Mouse (Mus musculus): Measurements from ENCODE around the gene Dnajc5g.
A peak's percentile ranks its signal among the peaks of the same experiment; 100 is the strongest.

Dnajc5g gene

GRCm38 (mm10) chr5:31108000-31108490 lies 2.0 kb downstream of the Dnajc5g start, which contains the start of gene Slc30a3:
Gene Slc30a3, minus strand, starts transcription at chr5:31108237.
- no peak for DNase-seq (ENCODE audit: low spot score)

DNA sequence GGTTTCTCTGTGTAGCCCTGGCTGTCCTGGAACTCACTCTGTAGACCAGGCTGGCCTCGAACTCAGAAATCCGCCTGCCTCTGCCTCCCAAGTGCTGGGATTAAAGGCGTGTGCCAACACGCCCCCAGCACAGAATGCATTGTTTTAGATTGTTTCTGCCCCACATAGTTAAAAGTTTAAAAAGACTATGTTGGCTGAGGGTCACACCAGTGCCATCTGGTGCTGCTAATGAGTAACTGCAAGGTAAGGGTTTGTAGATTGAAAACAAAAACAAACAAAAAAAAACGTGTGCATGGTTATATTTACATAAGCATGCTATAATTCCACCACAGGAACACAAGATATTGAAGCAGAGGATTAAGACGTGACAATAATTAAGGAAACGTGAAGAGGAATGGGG lies 4.7 kb downstream of the Dnajc5g start:
- peak; percentile 19 for DNase-seq (ENCODE audit: low spot score)

- no peak for DNase-seq (ENCODE audit: low spot score)
Observed at GRCm38 (mm10) chr5:31116354-31116753, 10.3 kb downstream of the Dnajc5g start, which contains the start of gene Trim54. Gene Trim54, plus strand, starts transcription at chr5:31116712.

- no peak for DNase-seq (ENCODE audit: low spot score)
Observed at GRCm38 (mm10) chr5:31116912-31117311, 10.8 kb downstream of the Dnajc5g start.

DNA sequence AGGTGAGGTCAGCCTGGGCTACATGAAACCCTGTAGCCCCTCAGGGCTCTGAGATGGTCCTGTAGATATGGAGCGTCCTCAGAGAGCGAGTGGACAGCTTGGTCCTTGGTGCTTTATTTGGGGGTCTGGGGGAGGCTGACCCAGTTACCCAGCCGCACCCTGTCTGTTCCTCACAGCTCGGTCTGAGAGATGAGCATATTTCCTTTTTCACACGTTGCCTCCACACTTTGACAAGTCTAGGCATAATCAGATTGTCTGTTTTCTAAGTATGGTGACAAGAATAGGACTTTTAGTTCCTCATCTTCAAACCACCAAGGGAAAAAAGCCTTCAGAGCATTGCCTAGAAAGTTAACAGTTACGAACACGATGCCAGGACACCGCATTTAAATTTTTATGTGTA lies 15.0 kb downstream of the Dnajc5g start:
- DNase-seq (ENCODE audit: low spot score): no peak

- DNase-seq (ENCODE audit: low spot score): peak; percentile 29
Observed at GRCm38 (mm10) chr5:31123481-31123880, 17.4 kb downstream of the Dnajc5g start.

DNA sequence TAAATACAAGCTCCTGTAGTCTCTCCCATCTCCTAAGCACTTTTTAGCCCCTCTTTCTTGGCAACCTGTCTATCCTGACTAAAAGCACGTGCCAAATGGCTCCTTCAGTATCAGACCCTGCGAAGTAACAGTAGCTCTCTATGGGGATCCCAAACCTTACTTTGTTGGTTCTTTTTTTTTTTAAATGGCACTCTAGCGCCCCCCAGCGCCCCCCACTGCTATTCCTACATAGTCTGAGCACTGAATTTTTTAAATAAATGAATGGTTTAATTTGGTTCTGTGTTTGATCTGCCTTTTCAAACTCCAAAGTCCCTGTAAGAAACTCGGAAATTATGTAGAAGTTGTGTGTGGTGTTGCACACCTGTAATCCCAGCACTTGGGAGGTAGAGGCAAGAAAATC lies 20.0 kb downstream of the Dnajc5g start:
- no peak for DNase-seq (ENCODE audit: low spot score)

- peak; percentile 14 for DNase-seq (ENCODE audit: low spot score)
Observed at GRCm38 (mm10) chr5:31136730-31137424, 30.8 kb downstream of the Dnajc5g start.

GRCm38 (mm10) chr5:31137658-31138057 lies 31.6 kb downstream of the Dnajc5g start:
- peak; percentile 19 for DNase-seq (ENCODE audit: low spot score)

GRCm38 (mm10) chr5:31138241-31138967 lies 32.3 kb downstream of the Dnajc5g start, which contains the start of gene Ucn:
Gene Ucn, minus strand, starts transcription at chr5:31138829.
- peak; percentile 26 for DNase-seq (ENCODE audit: low spot score)

DNA sequence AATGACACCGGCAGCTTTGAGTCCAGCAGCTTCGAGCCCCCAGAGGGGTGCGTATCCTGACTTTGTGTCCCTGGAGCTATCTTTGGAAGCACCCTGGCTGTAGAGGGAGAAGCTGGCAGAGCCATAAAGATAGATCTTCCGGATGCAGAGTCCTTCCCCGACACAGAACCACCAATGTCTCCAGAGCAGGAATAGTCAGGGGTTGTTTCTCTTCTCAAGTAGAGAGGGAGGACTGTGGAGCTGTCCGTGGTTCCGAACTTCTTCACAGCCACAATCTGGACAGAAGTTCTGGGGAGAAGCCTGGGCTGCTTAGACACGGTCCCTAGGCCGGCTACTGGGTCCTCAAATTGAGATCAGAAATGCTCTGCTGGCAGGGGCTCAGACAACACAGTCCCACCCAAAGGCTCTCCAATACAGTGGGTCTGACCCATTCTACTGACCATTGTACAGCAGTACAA lies 32.9 kb downstream of the Dnajc5g start:
- DNase-seq (ENCODE audit: low spot score): peak; percentile 59

DNA sequence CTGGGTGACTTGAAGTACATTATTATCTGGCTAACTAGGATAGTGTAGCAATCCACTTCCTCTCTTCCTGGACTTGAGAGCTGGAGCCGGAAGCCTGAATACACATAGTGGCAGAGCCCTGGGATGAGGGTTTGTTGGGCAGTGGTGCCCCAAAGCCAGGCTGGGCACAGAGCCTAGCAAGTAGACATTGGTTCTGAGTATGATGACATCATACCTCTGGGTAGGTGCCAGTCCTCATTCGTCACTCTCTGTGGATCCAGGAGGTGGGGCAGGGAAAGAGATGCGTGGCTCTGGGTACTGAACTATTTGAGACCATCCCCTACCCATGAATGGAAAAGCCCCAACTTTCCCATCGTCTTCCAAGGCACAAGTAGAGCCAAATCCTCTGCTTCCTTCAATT lies 43.7 kb downstream of the Dnajc5g start:
- no peak for DNase-seq (ENCODE audit: low spot score)

DNA sequence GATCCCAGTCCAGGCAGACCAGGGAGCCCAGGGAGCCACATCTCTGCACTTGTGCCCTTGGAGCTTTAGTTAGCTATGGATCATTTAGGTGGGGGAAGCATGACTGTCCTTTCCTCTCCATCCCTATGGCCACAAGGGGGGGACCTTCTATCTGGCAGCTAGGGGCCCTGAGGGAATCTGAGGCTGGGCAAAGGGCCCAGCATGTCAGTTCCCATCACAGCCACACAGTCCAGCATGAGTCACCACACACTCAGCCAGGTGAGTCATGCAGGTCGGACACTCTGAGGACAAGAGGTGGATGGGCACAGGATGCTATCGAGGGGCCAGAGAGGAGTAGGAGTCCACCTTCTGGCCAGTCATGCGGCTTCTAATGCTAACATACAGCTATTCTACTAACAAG lies 45.7 kb downstream of the Dnajc5g start:
- DNase-seq (ENCODE audit: low spot score): no peak

DNA sequence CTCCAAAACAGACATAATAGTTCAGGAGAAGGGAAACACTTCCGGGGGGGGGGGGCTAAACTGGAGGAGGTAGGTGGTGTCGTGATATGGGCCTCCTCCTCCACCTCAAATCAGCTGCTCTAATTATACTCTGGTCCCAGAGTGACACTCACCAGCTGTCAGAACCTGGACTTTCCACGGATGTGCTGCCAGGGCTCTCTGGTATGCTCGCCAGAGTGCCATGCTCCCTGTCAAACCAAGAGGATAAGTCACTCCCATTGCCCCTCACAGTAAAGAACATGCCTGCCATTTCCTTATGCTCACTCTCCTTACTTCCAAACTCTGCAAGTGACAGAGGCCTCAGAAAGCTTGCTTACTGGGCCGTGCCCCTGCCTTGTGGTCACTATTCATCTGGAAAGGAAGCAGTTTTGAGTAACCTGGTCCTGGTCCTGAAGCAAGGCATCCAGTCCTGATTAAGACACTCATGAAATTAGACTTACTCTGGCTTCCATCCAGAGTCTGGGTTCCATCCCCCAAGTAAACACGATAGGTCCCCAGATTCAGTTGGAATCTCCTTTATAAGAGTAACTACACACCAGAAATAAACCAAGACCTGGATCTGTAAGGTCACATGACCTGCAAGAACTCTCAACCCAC lies 47.5 kb downstream of the Dnajc5g start:
- DNase-seq (ENCODE audit: low spot score): no peak

GRCm38 (mm10) chr5:31154152-31154553 lies 48.1 kb downstream of the Dnajc5g start, which contains the start of gene Mpv17:
Gene Mpv17, minus strand, starts transcription at chr5:31154251.
- DNase-seq (ENCODE audit: low spot score): peak; percentile 92
